Mouse (Mus musculus): ENCODE measurements around the gene March9. TPM values are rescaled to one million over a fixed set of nuclear protein-coding genes. Genes with fewer than 3 reads are reported as not detected.

The March9 gene
- polyA plus RNA-seq, 1 experiment from 2014 or later = 6.1 TPM

DNA sequence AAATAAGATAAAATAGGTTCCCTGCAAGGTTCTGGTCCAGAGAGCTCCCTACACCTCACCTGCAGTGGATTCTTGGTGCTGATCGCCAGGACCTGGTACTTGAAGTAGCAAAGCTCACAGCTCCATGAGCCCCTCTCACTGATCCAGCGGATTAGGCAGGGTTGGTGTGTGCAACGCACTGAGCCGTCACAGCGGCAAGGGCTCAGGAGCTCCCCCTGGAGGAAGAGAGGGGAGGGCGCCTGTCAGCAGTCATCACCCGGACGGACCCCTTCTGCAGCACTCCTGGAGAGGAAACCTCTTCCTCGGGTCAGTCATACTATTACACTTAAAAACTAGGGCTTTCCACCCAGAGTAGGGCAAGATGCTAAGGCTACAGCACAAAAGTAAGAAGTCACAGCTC is 1.8 kb downstream of the March9 start:
- peak; percentile 15; the same call in 1 of the 2 replicates for ATAC-seq (ENCODE audit: low FRiP score, low read depth)
- H3K4me3 ChIP-seq = peak overlapping the region; percentile 92
- H3K27ac ChIP-seq = no peak overlapping the region
- peaks cover 41% of the 10 kb centered on the region for H3K36me3 ChIP-seq
- H3K9me3 ChIP-seq = no peaks in the 10 kb centered on the region
- H3K9ac ChIP-seq = peak overlapping the region; percentile 97
- WGBS = 2% methylated on average over 9 of the region's 9 CpGs
- peaks cover 27% of the 10 kb centered on the region for H3K4me1 ChIP-seq
- peak overlapping the region; percentile 95 for H3K4me2 ChIP-seq (replicated peaks)
- H3K27me3 ChIP-seq (replicated peaks) = no peaks in the 10 kb centered on the region

DNA sequence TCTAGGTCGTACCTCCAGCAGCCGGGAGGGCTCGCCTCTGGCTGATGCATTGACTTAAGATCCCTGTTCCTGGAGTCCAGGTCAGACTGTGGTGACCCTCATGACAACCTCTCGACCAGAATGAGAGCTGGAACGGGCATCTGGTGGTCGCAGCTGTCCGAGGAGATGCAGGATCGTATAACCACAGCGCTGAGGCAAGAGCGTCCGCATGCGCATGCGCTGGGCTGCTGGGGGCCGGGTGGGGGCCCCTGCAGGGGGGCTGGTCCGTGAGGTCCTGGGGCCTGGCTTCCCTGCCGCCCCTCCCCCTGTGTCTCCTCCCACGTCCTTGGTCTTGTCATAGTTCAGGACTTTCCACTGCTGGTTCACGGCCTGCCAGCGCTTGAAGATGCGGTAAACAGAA is 3.5 kb downstream of the March9 start:
- Histone ChIP-seq H3K4me1 (peaks cover 27% of the 10 kb centered on the region), H3K4me3 (no peak overlapping the region), H3K27me3 (replicated peaks) (peaks cover 12% of the 10 kb centered on the region), H3K9me3 (no peaks in the 10 kb centered on the region), H3K9ac (no peak overlapping the region), H3K36me3 (peaks cover 41% of the 10 kb centered on the region), H3K4me2 (replicated peaks) (no peak overlapping the region), H3K27ac (no peak overlapping the region)
- 91% methylated on average over 20 of the region's 20 CpGs for WGBS
- no peak for ATAC-seq (ENCODE audit: low FRiP score, low read depth)

DNA sequence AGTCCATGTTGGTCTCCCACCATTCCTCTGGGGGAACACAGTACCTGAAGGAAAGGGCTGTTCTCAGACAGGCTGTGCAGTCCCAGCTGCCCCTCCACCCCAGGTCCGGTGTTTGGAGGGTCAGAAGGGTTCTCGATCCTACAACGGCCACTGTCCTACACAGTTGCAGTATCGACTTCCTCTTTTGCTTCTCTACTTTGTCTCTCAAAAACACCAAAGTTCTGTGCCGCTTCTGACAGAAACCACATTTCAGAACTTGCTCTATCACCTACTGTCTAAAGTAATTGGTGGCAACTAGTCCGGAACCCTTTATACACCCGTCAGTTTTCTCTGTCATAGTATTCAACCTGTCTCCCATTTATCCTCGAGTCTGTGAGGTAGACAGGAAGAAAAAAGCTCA is 4.6 kb downstream of the March9 start:
- H3K27me3 ChIP-seq (replicated peaks) = peaks cover 22% of the 10 kb centered on the region
- ATAC-seq (ENCODE audit: low FRiP score, low read depth) = no peak
- H3K4me1 ChIP-seq = peaks cover 23% of the 10 kb centered on the region
- peaks cover 41% of the 10 kb centered on the region for H3K36me3 ChIP-seq
- H3K9me3 ChIP-seq = no peaks in the 10 kb centered on the region
- no peak overlapping the region for H3K4me3 ChIP-seq
- H3K4me2 ChIP-seq (replicated peaks) = no peak overlapping the region
- H3K9ac ChIP-seq = no peak overlapping the region
- no peak overlapping the region for H3K27ac ChIP-seq
- WGBS = 91% methylated on average over 8 of the region's 8 CpGs

DNA sequence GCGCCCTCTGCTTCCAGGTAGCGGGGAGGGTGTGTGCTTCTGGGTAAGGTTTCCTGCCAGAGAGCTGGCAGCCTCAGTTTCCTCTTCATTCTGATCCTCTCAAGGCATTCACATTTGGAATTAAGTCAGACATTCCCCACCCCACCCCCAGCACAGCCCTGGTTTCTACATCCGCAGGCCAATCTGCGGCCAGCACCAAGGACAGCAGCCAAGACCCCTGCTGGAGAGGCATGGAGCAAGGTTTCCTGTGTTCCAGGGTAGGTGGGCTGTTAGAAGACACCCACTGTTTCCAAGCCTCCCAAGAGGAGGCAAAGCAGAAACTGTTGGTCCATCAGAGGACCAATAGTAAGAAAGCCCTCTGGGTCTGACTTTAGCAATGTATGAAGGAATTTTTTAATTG is 5.3 kb downstream of the March9 start:
- Histone ChIP-seq H3K9me3 (no peaks in the 10 kb centered on the region), H3K36me3 (peaks cover 41% of the 10 kb centered on the region), H3K4me2 (replicated peaks) (no peak overlapping the region), H3K4me1 (peaks cover 20% of the 10 kb centered on the region), H3K27ac (no peak overlapping the region), H3K4me3 (no peak overlapping the region), H3K27me3 (replicated peaks) (peaks cover 30% of the 10 kb centered on the region), H3K9ac (no peak overlapping the region)
- no peak for ATAC-seq (ENCODE audit: low FRiP score, low read depth)
- WGBS = 67% methylated on average over 4 of the region's 4 CpGs

DNA sequence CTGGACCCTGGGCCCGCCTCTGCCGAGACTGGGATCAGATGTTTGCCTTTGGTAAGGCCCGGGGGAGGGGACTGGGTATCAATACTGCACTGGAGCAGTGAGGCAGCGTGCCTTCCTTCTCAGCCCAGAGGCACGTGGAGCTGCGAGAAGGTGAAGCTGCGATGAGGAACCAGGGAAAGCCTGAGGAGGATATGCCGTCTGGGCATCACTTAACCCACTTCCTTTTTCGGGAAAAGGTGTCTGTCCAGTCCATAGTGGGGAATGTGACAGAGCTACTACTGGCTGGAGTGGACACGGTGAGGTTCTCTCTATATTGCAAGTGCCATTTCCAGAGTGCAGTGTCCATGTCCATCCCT is 9.9 kb downstream of the March9 start:
- Histone ChIP-seq H3K27me3 (replicated peaks) (peaks cover 59% of the 10 kb centered on the region), H3K9me3 (no peaks in the 10 kb centered on the region), H3K4me1 (no peaks in the 10 kb centered on the region), H3K4me2 (replicated peaks) (no peak overlapping the region), H3K9ac (no peak overlapping the region), H3K4me3 (no peak overlapping the region), H3K36me3 (peaks cover 19% of the 10 kb centered on the region), H3K27ac (no peak overlapping the region)
- 0 out of 2 replicates have a peak, but pooled peaks have one; percentile 18 for ATAC-seq (ENCODE audit: low FRiP score, low read depth)
- WGBS = 20% methylated on average over 10 of the region's 10 CpGs

DNA sequence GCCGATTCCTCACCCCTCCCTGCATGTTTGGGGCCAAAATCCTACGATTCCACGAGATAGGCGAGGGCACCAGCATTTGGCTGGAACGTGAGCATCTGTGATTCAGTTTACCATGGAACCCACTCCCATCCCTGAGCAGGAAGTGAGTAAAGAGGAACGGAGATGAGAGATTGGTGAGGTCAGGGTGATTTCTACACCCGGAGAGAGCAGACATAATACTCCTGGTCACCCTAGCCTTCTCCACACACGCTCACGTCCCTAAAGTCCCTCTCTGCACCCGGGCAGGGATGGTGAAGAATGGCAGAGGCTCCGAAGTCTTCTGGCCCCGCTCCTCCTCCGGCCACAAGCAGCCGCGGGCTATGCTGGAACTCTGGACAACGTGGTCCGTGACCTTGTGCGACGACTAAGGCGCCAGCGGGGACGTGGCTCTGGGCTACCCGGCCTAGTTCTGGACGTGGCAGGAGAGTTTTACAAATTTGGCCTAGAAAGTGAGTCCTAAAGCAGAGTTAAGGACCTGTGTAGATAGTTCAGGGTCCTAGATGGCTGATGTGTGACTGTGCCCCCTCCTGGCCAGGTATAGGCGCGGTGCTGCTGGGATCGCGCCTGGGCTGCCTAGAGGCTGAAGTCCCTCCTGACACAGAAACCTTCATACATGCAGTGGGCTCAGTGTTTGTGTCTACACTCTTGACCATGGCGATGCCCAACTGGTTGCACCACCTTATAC is 10.4 kb downstream of the March9 start:
- Histone ChIP-seq H3K36me3 (peaks cover 19% of the 10 kb centered on the region), H3K4me1 (no peaks in the 10 kb centered on the region), H3K27ac (no peak overlapping the region), H3K27me3 (replicated peaks) (peaks cover 59% of the 10 kb centered on the region), H3K9ac (no peak overlapping the region), H3K4me3 (no peak overlapping the region), H3K9me3 (no peaks in the 10 kb centered on the region), H3K4me2 (replicated peaks) (no peak overlapping the region; the same call in 1 of the 2 replicates)
- WGBS = 4% methylated on average over 29 of the region's 29 CpGs
- ATAC-seq (ENCODE audit: low FRiP score, low read depth) = peak; percentile 11; the same call in 1 of the 2 replicates

DNA sequence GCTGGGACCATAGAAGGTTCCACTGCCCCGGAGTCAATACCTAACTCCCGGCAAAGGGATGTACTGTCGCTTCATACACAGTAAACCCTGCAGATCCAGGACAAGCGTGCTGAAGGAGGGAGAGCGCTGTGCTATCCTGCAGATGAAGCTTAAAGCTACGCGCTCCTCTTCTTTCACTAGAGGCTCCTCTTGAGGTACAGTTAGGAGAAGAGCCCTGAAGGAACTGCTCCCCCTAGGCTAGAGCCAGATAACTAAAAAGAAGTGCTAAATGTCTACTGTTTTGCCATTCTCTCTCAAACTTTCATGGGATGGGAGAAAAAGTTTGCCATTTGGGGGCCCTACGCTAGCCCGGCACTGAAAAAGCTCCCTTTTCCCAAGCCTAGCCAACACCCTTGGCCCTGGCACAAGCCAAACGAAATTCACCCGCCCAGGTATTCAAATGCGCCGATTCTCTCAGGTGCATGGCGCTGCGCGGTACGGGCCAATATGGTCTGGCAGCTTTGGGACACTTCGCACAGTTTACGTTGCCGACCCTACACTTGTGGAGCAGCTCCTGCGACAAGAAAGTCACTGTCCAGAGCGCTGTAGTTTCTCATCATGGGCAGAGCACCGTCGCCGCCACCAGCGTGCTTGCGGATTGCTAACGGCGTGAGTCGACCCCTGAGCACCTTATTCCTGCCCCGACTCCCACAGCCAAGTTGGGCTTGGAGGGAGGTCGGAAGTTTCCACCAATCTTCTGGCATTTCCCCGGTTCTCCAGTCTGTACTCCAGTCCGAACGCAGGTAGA is 11.2 kb downstream of the March9 start:
- WGBS = 4% methylated on average over 35 of the region's 35 CpGs
- no peak overlapping the region for H3K4me3 ChIP-seq
- peaks cover 15% of the 10 kb centered on the region for H3K36me3 ChIP-seq
- H3K27ac ChIP-seq = no peak overlapping the region
- H3K27me3 ChIP-seq (replicated peaks) = peaks cover 59% of the 10 kb centered on the region
- ATAC-seq (ENCODE audit: low FRiP score, low read depth) = no peak
- no peaks in the 10 kb centered on the region for H3K4me1 ChIP-seq
- H3K4me2 ChIP-seq (replicated peaks) = 0 out of 2 replicates have a peak overlapping the region, but pooled peaks have one; percentile 9
- no peaks in the 10 kb centered on the region for H3K9me3 ChIP-seq
- no peak overlapping the region for H3K9ac ChIP-seq

DNA sequence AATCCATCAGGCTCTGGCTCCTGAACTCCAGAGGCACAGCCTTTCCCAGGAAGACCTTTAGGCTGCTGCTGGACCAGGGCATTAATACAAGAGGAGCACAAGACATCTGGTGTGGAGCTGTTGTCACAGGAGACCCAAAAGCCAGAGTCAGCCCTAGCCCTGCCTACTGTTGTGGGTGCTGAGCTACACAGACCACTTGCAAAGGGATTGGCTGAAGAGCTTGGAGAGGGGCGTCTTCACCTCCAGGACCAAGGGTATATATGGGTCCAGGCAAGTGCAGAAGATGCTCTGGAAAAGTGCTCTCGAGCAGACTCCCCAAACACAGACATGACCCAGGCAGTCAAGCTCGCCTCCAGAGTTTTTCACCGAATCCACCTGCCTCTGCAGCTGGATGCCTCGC is 12.0 kb downstream of the March9 start, which contains the start of gene Cyp27b1:
TSS of gene Cyp27b1 (plus strand) at position 297 of the 400 bp plus-strand sequence.
- Histone ChIP-seq H3K9ac (no peak within 1 kb of the TSS), H3K9me3 (no peaks in the 10 kb centered on the region), H3K27ac (no peak within 1 kb of the TSS), H3K4me2 (replicated peaks) (0 out of 2 replicates have a peak within 1 kb of the TSS, but pooled peaks have one; percentile 9), H3K27me3 (replicated peaks) (peaks cover 59% of the 10 kb centered on the region), H3K36me3 (peaks cover 8% of the 10 kb centered on the region), H3K4me3 (no peak within 1 kb of the TSS), H3K4me1 (no peaks in the 10 kb centered on the region)
- ATAC-seq (ENCODE audit: low FRiP score, low read depth) = no peak
- WGBS = 35% methylated on average over 5 of the region's 5 CpGs

DNA sequence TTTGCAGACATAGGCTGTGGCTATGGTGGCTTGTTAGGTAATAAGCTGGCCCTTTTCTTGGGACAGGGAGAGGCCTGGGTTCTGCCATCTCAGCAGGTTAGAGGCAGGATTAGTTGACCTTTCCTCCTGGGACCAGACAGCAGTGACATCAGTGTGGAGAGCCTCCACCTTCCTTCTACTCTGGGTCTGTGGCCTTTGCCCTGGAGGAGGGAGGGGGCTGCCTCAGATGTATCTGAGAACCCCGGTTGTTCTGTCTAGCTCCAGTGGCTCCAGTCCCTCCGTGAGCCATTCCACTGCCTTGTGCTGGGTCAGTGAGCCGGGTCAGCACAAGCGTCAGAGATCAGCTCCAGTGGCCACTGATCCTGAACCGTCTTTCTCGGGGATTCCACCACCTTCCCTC is 16.8 kb downstream of the March9 start:
- ATAC-seq (ENCODE audit: low FRiP score, low read depth) = no peak
- Histone ChIP-seq H3K4me3 (no peak overlapping the region), H3K9ac (no peak overlapping the region), H3K27me3 (replicated peaks) (peaks cover 18% of the 10 kb centered on the region), H3K36me3 (peaks cover 8% of the 10 kb centered on the region), H3K4me1 (peaks cover 12% of the 10 kb centered on the region), H3K4me2 (replicated peaks) (peak overlapping the region; percentile 99), H3K27ac (no peak overlapping the region), H3K9me3 (no peaks in the 10 kb centered on the region)
- 90% methylated on average over 6 of the region's 6 CpGs for WGBS

DNA sequence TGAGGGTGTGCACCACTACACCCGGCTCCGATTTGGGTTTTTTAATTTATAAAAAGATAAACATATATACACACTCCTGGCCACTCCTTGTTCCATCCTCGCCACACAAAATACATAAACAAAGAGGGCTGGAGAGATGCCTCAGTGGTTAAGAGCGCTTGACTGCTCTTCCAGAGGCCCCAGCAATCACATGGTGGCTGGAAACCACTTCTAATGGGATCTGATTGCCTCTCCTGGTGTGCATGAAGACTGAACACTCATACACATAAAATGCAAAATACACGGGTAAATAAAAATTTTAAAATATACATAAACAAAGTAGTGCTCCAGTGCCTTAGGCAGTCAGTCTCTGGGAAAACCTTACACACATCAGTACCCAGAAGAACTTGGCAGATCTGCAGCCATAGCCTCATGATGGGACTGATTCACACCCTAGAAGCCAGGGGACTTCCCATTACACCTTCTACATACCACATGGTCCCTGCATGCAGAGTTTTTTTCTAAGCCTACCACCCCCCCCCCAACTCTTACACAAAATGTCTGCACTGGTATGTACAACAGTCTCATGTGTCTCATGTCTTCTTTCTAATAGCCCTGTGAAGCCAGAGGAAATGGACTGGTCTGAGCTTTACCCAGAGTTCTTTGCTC is 17.4 kb downstream of the March9 start:
- 14% methylated on average over 5 of the region's 5 CpGs for WGBS
- peak overlapping the region; percentile 99 for H3K4me2 ChIP-seq (replicated peaks)
- H3K9me3 ChIP-seq = no peaks in the 10 kb centered on the region
- H3K9ac ChIP-seq = no peak overlapping the region; the same call in 1 of the 2 replicates
- peak overlapping the region; percentile 76 for H3K4me3 ChIP-seq
- H3K36me3 ChIP-seq = peaks cover 8% of the 10 kb centered on the region
- ATAC-seq (ENCODE audit: low FRiP score, low read depth) = no peak
- H3K27me3 ChIP-seq (replicated peaks) = peaks cover 12% of the 10 kb centered on the region
- H3K4me1 ChIP-seq = peaks cover 12% of the 10 kb centered on the region
- H3K27ac ChIP-seq = no peak overlapping the region

DNA sequence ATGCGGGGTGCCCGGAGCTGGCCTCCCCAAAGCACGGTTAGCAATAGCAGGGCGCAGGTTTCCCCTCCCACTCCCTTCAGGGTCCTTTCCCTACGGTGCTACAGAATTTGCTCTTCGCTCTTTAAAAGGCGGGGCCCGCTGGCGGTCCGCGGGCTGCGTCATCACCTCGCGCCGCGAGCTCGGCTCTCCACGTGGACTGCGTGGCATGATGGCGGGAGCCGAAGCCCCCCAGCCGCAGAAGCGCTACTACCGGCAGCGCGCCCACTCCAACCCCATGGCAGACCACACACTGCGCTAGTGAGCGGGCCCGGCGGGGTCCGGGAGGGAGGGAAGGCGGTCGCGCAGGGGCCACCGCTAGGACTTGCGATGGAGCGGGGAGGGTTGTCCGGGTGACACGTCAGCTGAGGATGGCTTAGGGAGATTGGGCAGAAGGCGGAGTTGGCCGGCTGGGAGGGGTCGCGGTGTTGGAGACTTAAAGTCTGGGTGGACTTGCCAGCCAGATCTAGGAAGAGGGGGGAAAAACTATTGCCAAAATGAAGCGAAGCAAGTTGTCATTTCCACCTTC is 18.1 kb downstream of the March9 start:
- under 1% methylated on average over 44 of the region's 44 CpGs for WGBS

More for the DNA sequence above, 18.1 kb downstream of the March9 start:
- Histone ChIP-seq H3K4me2 (replicated peaks) (peak overlapping the region; percentile 99), H3K4me3 (peak overlapping the region; percentile 76), H3K27ac (no peak overlapping the region), H3K9ac (peak overlapping the region; percentile 67), H3K9me3 (no peaks in the 10 kb centered on the region), H3K27me3 (replicated peaks) (peaks cover 5% of the 10 kb centered on the region; the same call in 1 of the 2 replicates), H3K4me1 (peaks cover 12% of the 10 kb centered on the region), H3K36me3 (peaks cover 8% of the 10 kb centered on the region)
- ATAC-seq (ENCODE audit: low FRiP score, low read depth) = peak; percentile 85

All from neural tube, embryonic 12.5 days (tissue).